Mouse (Mus musculus) bone marrow macrophage, adult 2 months (primary cell): ENCODE results near the gene Muc4.

Source experiments
- CTCF ChIP-seq: IDR thresholded peaks from 2 replicates; pipeline ENCODE4 v1.5.1; 2012; ENCODE audit warnings: low read depth, mild to moderate bottlenecking, low read length, moderate library complexity
- POLR2A ChIP-seq: IDR thresholded peaks from 2 replicates; pipeline ENCODE4 v1.6.1; 2012; ENCODE audit warnings: mild to moderate bottlenecking, low read depth, low read length, borderline replicate concordance

DNA sequence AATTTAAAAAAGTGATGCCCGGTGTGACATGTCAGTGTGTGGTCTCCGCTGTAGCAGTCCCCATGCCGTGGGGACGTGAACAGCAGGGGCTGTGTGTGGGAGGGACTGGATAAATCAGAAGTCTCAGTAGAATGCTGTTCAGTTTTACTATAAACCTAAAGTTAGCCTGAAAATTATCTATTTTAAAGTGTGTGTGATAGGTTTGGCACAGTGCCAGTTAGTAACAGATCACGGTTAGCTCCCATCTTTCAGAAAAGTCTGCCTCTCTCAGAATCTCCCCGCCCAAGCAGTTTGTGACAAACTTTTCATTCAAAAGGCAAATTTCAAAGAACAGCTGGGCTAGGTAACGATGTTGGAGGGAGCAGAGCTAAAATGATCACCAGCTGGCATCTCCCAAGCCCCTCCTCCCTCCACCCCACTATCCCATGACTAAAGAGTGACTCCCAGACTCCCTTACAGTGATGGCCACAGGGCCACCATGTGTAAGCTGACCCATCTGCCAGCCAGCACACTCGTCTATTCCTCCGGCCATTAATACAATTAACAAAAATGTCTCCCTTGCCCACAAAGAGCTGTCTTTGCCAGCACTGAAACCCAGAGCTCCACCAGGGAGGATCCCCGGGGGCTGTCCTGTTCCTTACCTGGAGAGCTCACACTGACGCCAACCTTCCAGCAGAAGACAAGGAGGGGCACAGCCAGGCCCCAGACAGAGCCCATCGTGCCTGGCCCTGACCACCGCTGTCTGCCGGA, 61.2 kb downstream of the Muc4 start:
- no peak for TF ChIP-seq CTCF
- no peak for TF ChIP-seq POLR2A
